Mouse (Mus musculus) thymus, adult 2 months (tissue): ENCODE results near the gene Ntn3.

Source experiments
- CTCF ChIP-seq: fragments of 200-500 bp; IDR thresholded peaks from 2 replicates; pipeline ENCODE4 v1.5.1; 2012; ENCODE audit warnings: mild to moderate bottlenecking, control low read depth, low read length, moderate library complexity, borderline replicate concordance; ENCODE audit not compliant: control insufficient read depth, poor library complexity, insufficient read depth; ENCODE audit errors: extremely low read depth
- POLR2A ChIP-seq: fragments of 200-500 bp; IDR thresholded peaks from 2 replicates; pipeline ENCODE4 v1.6.1; 2012; ENCODE audit warnings: mild to moderate bottlenecking, low read length, control low read depth, moderate library complexity; ENCODE audit not compliant: control insufficient read depth, poor library complexity, insufficient read depth; ENCODE audit errors: extremely low read depth

GRCm38 (mm10) chr17:24226721-24227120 is 17.4 kb upstream of the Ntn3 start:
- TF ChIP-seq POLR2A, result no peak
- TF ChIP-seq CTCF, result no peak
